Mouse (Mus musculus) cerebellum, postnatal 25 days (tissue): ENCODE measurements around the gene Zfp768.
A peak's percentile ranks its signal among the peaks of the same experiment; 100 is the strongest.
"Not testable (repeated sequence)": the region's sequence is repeated elsewhere in the genome, so short reads cannot be mapped to it uniquely, and the experiment has no call there.

ENCODE experiments used
- DNase-seq, 2 experiments: peaks; one replicate each; pipeline ENCODE4 v3.0.0; 2021; ENCODE audit warnings: mixed read lengths in 2 of 2

Gene Zfp768

DNA sequence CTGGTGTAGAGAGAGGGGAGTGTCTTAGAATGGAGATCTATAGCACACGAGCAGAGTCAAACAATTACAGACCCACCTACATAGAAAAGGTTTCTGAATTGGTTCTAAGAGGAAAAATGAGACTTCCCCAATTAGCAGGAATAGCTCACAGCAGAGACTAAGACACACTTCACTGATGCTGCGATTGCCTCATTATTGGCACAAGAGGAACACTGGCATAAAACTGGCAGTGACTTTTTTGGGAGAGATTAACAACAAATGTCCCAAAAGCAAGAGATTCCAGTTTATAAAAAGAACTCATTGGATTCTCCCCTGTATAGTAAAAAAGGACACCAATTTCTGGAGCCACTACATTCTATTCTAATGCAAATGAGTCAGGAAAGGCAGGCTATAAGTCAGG lies 12.5 kb upstream of the Zfp768 start:
- no peak for DNase-seq

DNA sequence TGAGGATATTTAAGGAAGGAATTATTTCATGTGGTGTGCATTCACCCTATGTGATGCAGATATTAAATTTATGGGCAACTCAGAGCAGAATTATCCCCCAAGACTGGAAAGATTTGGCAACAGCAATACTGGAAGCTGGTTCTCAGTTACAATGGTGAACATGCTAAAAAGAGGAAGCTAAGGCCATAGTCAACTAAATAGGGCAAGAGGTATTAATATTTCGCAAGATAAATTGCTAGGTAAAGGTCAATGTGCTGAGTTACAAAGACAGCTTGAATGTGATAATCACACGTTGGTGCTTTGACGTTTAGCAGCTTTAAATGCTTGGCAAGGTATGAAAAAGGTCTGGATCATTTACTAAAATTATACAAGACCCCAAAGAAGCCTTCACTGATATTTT lies 10.4 kb upstream of the Zfp768 start:
- no peak for DNase-seq

DNA sequence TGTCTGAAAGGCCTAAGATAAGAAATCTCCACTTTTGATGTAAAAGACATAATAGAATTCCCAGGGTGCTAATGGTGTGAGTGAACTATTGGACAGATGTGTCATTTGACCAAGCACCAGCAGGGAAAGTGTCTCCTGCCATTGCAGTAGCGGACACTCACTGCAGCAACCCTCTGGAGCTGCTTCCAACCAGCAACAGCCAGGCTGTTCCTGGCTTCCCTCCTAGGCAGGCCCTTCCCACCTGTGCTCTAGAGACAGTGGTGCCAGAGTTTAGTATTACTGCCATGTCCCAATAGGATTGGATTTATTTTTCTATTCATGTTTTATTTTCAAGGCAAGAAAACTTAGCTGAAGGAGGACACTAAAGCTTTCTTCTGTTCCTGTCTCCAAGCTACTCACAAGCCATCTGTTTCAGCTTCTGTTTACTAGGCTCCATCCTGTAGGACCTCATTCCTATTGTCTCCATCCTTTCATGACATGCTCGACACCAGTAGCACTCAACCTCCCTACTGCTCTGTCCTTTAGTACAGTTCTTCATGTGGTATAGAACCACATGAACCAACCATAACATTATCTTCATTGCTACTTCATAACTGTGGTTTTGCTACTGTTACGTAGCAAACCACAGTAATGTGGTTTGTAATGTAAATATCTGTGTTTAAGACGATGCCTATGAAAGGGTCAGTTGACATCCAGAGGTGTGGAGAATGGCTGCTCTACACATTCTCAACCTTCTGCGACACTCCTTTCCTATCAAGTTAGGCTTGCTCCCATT lies 6.0 kb upstream of the Zfp768 start:
- DNase-seq: no peak

DNA sequence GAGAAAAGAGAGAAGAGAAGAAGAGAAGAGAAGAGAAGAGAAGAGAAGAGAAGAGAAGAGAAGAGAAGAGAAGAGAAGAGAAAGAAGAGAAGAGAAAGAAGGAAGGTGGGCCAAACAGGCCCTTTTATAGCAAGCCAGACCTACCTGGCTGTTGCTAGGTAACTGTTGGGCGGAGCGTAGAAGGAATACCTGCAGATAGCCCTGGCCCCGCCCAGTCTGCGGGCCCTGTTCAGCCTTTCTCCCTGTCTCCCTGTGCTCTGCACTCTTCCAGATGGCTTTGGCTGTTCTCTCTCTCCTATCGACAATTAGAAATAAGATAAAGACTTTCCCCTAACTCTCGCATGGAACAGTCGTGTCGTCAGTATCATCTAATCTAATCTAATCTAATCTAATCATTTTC lies 1.3 kb upstream of the Zfp768 start:
- peak in 1 of 2 experiments; percentile 54 for DNase-seq

DNA sequence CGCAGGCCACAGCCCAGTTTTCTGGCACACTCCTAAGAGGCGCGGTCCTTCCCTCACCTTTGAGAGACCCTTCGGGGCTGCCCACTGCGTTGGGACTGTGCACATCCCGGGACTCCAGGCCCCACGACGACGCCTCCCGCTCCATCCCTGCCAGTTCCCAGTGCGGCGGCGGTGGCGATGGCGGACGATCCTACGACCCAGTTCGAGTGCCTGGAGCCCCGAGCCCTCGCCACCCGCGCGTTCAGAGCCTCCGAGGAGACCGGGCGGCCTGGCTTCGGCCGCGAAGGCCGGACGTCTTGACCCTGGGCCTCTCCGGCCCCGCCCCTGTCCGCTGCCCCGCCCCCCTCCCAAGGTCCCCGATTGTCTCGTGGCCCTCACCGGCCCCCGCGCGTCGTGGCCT lies 297 bp downstream of the Zfp768 start:
- no peak for DNase-seq

DNA sequence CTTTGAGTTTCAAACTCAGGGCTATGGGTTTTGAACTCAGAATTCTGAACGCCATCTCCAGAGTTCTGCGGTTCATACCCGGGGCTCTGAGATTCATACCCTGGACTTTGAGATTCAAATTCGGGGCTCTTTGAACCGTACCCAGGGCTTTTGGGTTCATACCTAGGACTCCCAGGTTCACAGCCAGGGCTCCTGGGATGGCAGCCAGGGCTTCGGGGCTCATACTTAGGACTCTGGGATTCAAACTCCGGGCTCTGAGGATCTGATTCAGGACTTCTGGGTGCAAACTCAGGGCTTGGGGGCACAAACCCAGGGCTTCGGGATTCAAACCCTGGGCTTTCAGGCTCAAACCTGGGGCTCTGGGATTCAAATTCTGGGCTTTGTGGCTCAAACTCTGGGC lies 1.0 kb downstream of the Zfp768 start:
- DNase-seq: no peak

DNA sequence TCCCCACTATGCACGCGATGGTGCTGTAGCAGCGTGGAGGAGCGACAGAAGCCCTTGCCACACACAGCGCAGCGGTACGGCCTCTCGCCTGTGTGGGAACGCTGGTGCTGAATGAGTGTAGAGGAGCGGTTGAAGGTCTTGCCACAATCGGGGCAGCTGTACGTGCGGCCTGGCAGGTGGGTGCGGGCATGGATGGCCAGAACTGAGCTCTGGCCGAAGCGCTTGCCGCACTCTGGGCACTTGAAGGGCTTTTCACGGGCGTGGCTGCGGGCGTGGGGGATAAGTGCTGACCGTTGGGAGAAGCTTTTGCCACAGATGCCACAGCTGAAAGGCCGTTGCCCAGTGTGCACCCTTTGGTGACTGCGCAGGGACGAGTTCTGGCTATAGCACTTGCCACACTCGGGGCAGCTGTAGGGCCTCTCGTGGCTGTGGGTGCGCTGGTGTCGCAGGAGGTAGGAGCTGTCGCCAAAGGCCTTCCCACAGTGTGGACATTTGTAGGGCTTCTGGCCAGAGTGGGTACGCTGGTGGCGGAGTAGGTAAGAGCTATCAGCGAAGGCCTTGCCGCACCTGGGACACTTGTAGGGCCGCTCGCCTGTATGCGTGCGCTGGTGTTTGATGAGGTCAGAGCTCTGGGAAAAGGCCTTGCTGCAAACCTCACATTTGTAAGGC lies 1.9 kb downstream of the Zfp768 start:
- DNase-seq: no peak

DNA sequence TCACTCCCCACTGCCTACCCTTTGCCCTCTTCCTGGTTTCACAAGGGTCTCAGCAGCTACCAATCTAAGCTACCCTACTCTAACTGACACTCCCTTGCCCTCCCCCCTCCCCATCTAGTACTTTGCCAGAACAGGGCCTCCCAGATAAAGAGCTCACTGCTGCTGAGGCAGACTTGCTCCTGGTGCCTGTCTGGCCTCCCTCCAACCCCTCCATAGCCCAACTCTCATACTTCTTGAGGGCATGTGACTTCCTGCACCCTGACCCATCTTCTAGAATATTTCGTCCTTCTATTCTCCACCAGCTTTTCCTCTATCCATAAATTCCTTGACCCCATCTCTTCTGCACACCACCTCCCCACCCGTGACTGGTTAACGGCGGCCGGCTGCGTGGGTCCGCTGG lies 2.5 kb downstream of the Zfp768 start:
- DNase-seq: no peak

DNA sequence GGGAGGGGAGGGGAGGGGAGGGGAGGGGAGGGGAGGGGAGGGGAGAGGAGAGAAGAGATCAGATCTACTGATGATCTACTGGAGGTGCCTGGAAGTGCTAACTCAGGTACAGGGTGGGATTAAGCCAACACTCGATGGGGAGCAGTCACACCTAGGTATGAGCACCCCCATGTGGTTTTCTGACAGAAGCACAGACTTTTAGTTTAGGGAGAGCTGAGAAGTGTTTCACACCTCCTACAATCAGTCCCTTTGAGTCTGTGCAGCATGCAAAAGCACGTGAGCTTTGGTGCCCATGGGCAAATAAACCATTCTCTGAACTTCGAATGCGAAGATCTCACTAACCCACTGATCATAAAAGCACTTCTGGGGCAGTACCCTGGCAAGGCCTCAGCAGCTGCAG lies 3.1 kb downstream of the Zfp768 start:
- DNase-seq: no peak

DNA sequence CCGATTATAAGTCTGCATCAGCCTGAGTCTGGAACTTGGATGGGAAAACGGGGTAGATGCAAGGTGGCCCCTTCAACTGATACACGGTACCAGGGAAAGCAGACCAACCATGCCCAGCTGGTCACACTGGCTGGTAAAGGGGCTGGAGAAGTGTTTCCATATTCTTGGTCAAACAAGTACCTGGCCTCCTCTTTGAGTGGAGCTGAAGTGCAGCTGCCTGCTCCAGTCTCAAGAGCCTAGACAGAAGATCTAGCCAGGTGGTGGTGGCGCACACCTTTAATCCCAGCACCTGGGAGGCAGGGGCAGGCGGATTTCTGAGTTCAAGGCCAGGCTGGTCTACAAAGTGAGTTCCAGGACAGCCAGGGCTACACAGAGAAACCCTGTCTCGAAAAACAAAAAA lies 3.5 kb downstream of the Zfp768 start:
- not testable (repeated sequence) for DNase-seq

DNA sequence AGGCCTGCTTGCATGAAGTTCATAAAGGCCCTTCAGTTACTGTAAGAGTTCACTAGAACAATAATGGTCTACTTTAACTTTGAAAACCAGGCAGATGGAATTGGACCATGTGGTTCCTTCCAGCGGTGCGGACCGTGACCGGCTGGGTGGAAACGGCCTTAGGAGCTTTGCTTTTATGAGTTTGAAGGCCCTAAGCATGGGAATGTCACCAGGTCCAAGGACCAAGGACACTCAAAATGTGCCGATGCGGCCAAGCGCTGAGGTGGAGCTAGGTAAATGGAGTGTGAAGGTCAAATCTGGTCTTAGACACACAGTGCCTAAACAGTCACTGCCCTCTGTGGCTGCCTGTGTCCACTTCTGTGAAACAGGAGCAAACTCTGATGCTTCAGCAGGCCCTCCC lies 4.0 kb downstream of the Zfp768 start:
- DNase-seq: no peak

DNA sequence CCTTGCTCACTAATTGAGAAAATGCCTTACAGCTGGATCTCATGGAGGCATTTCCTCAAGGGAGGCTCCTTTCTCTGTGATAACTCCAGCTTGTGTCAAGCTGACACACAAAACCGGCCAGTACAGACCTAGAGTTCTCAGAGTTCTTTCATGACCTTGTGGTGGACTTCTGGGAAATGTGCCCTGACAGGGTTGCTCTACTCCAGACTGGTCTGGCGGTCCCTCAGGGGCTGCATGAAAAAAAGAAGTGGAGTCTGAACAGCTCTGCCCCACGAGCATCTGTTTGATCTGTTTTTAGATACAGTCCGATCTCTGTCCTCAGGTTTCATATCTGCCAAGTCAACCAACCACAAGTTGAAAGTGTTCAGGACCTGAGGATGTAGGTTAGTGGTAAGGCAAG lies 7.8 kb downstream of the Zfp768 start:
- no peak for DNase-seq

DNA sequence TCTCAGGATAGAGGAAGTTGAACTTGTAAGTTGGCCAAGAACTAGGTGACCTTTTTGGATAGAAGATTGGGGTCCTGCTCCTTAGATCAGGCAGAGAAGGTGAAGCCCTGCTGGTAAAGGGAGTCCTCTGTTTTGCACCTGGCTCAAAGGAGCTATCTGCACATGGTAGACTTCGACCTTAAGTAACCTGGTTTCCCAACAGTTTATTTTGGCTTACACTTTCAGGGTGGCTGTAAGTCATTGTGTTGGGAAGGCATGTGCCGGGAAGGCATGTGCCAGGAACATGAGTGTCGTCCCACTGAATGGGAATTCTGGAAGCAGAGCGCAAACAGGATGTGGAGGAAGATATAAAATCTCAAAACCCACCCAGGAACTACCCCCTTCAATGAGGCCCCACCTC lies 9.8 kb downstream of the Zfp768 start:
- DNase-seq: no peak

DNA sequence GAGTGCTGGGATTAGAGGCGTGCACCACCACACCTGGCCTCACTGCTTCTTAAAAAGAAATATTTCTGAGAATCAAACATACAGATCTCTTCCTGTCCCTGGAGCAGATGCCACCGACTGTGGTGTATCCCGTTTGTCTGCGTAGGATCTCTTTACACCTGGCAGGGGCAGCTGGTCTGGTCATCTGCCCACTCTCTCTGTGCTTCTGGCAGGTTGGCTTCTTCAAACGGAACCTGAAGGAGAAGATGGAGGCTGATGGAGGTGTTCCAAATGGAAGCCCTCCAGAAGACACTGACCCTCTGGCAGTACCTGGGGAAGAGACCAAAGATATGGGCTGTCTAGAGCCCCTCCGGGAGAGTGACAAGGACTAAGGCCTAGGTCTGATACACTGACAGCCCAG lies 12.1 kb downstream of the Zfp768 start:
- DNase-seq: no peak

DNA sequence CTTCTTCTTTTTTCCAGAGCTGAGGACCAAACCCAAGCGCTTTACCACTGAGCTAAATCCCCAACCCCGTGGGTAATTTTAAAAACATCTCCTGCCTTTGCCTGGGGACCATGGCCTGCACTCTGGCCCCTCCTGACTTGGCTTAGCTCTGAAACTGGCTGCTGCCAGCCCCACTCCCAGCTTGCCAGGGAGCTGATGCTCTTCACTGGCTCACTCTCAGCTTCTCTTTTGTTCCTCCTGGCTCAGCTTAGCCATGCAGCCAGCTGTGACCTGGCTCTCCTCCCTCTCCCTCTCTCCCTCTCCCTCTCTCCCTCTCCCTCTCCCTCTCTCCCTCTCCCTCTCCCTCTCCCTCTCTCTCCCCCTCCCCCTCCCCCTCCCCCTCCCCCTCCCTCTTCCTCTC lies 18.7 kb downstream of the Zfp768 start:
- DNase-seq: peak in 1 of 2 experiments; percentile 36

DNA sequence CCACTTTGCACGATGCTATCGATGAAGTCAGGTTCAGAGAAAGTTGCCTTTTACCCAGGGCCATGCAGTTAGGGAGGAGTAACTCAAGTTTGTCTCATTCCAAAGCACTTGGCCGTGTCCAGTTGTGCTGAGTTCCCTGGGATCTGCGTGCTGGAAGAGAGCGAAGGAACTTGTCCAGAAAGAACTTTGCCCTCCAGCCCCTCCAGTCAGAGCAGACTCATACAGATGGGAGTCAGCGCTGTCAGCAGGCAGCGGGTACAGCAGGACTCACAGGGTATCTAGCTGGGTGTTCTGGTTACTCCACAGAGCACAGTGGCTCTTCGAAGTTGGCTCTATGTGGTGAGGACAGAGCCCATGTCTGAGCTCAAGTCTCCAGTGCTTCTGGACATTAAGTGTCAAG lies 19.8 kb downstream of the Zfp768 start:
- no peak for DNase-seq

DNA sequence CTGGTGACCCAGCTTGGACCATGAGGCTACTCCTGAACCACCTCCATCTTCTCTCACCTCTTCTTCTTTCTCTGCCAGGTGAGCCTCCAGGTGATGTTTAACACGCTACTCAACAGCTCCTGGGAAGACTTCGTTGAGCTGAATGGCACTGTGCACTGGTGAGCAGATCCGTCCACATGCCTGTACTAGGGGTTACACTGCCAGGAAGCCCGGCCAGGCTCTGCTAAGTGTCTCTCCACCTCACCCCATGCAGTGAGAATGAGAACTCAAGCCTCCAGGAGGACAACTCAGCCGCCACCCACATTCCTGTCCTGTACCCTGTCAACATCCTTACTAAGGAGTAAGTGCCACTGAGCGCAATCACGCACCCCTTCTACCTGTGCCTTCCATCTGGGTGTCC lies 20.4 kb downstream of the Zfp768 start:
- no peak for DNase-seq

DNA sequence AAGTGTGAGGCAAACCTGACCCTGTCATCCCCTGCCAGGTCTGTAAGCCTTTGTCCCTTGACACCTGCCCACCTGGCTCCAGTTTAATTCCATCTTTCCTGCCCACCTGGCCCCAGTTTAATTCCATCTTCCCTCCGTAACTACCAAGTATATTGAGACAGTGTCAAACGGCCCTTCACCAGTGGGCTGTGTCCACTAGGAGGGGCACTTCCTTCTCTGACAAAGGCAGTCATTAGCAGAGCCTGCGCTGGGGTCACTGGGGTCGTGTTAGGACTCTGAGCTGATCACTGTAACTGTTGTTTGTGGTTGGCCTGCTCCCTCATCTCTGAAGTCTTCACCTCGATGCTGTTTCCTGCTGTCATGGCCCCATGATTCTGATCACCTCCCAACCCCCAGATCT lies 23.3 kb downstream of the Zfp768 start:
- peak in 1 of 2 experiments; percentile 40 for DNase-seq

DNA sequence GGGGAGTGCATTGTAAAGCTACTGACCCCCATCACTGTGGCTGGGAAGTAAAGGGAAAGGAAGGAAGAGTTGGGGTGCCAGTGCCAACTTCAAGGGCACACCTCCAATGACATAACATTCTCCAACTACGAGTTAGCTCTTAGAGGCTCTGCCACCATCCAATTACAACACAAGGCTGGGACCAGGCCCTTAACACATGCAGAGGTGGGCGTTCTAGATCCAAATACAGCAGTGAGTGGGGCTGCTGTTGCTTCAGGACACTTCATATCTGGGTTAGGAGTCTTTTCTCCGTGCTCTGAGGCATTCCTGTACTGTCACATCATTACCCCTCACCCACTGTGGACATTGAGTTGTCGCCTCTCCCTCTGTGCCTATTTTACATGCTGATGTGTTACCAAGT lies 24.3 kb downstream of the Zfp768 start:
- no peak for DNase-seq

DNA sequence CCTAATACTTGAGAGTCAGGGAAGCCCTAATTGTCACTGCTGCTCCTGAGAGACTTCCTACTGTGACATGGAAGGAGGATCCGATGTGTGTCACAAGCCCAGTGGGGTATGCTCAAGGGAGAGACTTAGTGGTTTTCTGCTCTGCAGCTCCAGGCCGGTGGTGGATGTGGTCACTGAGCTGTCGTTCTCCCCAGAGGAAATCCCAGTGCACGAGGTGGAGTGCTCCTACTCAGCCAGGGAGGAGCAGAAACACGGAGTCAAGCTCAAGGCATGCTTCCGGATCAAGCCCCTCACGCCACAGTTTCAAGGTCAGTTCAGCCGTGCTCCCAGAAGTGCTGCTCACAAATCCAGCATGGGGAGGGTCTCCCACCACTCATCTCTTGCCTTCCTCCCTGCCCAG lies 31.5 kb downstream of the Zfp768 start:
- DNase-seq: no peak

DNA sequence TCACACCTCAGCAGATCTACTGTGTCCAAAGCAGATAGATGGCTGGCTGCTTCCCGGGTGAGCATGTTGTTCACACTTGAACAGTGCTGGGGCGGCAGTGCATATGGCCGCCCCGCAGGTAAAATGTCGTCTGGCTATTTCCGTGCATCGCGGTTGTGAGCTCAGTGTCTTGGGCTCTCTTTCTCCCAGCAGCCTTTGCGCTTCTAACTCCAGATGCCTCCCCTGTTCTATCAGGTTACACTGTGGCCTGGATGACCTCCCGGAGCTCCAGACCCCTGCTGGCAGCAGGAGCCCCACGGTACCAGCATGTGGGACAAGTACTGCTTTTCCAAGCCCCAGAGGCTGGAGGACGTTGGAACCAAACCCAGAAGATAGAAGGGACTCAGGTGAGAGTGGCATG lies 35.4 kb downstream of the Zfp768 start:
- no peak for DNase-seq

DNA sequence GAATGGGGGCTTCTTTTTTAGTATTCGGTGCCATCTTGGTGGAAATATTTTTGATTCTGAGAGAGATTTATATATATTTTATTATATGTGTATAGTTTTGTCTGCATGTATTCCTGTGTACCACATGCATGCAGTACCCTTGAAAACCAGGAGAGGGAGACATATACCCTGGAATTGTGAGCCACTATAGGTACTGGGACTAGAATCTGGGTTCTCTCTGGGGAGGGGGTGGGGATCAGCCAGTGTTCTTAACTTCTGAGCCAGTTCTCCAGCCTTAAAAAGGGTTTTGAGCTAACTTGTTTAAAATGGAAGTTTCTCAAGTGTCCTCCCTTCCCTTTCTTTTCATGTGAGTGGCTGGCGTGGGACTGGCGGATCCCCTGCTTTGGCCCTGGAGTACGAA lies 36.5 kb downstream of the Zfp768 start:
- peak; percentile 23 to 67 for DNase-seq

DNA sequence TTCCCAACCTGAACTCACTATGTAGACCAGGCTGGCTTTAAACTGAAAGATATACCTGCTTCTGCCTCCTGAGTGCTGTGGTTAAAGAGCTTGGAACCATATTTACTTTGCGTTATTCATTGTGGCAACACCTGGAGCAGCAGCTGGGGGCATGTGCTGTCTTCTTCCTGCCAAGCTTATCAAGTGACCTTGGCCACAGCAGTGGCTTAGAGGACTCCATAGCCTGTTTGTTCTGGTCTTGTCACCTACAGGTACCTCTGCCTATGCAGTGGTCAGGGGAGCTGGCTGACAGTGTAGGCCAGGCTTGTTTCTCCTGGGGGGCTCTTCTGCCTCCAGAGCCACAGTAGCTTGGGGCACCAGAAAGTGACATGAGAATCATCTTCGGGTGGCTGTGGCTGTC lies 37.0 kb downstream of the Zfp768 start:
- DNase-seq: no peak

DNA sequence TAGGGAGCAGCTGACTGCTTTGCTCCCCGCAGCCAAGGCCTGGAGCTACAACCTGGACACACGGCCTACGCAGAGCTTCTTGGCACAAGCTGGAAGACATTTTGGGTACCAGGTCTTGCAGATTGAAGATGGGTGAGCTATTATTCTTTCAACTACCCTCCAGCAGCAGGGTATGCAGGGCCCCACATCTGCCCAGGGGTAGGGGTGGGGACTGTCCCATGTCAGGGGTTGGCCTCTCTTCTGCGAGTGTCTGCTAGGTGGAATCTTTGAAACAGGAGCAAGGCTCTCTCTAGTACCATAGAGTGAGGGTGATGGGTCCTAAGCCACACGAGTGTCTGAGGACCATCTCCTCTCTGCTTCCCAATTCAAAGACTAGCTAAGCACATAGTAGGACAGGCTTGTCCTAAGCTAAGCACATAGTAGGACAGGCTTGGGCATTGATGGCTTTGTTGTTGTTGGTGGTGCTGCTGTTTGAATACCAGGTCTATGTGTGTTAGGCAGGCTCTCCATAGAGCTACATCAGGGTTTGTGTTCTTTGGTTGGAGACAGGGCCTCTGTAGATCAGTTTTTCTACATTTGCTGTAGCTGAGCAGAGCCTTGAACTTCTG lies 47.7 kb downstream of the Zfp768 start:
- no peak for DNase-seq
